Mouse (Mus musculus) spleen, postnatal 36 days (tissue): ENCODE measurements at regions not wholly inside any gene's neighbourhood (a gene's known extent, or its start where the extent isn't known, plus 50 kb on each side); places are given as distances from the start of the nearest gene placed in this dataset.
A peak's percentile ranks its signal among the peaks of the same experiment; 100 is the strongest.

Source experiments
- DNase-seq, 2 experiments: peaks; one replicate each; pipeline ENCODE4 v3.0.0; 2022; ENCODE audit warnings: low spot score in 2 of 2, mixed read lengths in 1 of 2

- DNase-seq: peak in 1 of 2 experiments; percentile 3
Observed at GRCm38 (mm10) chrX:5203101-5203500, 251.2 kb downstream of the Btbd35f27 start.
